Mouse (Mus musculus) ES-Bruce4 (cell line): ENCODE measurements around the gene Nsd2.

Experiments used
- CTCF ChIP-seq: IDR thresholded peaks from one replicate; pipeline ENCODE4 v1.8.1; 2011; ENCODE audit warnings: low read depth, low read length
- EP300 ChIP-seq: IDR thresholded peaks from 2 replicates; pipeline ENCODE4 v1.6.1; 2011; ENCODE audit warnings: low read depth, low read length; ENCODE audit not compliant: insufficient read depth
- POLR2A ChIP-seq: IDR thresholded peaks from one replicate; pipeline ENCODE4 v1.8.1; 2011; ENCODE audit warnings: low read length; ENCODE audit not compliant: insufficient read depth

GRCm38 (mm10) chr5:33920924-33921323 is 100.4 kb downstream of the Nsd2 start:
- TF ChIP-seq CTCF, result no peak
- no peak for TF ChIP-seq POLR2A
- no peak for TF ChIP-seq EP300
